Mouse (Mus musculus) Muller cell, postnatal 12 days (primary cell): ENCODE data around the gene Barhl1.

Source experiments
- DNase-seq: peaks from one replicate; pipeline ENCODE4 v3.0.0-alpha.2; 2015; ENCODE audit errors: inconsistent ontology term

The Barhl1 gene

DNA sequence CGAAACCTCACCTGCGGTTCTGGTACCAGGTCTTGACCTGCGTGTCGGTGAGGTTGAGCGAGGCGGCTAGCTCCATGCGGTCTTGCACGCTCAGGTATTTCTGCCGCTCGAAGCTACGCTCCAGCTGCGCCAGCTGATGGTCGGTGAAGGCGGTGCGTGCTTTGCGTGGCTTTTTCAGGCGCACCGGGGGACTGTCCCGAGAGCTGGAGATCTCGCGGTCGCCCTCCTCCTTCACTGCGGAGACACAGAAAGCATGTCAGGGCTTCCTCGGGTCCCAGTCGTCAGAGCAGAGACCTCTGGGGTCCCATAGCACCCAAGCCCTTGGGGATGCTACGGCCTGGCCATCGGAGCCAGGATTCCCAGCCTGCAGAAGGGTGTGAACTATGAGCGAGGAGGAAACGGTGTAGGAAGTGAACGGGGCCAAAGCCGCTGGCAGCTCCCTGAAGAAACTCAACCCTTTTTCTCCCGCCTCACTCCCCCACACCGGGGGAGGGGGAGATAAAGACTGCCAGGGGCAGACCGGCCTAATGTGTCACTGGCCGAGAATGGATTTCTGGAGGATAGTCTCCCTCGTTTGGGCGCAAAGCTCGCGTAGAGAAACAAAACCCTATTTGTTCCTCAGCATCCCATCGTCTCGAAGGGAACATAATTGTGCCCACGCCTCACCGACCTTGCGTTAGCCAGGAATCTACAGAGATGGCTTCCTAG lies 5.0 kb downstream of the Barhl1 start:
- DNase-seq, result peak; percentile 38

DNA sequence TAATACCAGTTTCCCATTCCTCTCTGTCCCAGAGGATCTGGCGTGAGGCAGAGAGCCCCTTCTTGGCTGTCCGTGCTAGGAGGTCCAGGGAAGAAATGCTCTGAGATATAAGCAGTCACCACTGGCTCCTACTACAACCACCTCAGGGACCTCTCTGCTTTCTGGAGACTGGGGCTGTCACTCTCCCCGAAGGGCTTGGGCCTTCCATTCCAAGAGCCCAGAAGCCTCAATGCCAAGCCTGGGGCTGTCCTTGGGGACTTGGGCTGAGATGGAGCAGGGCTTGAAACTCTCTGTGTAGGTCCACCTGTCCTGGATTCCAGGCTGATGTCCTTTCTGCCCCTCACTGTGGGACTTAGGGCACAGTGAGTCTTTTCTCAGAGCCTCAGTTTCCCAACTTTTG lies 5.6 kb downstream of the Barhl1 start:
- no peak for DNase-seq

DNA sequence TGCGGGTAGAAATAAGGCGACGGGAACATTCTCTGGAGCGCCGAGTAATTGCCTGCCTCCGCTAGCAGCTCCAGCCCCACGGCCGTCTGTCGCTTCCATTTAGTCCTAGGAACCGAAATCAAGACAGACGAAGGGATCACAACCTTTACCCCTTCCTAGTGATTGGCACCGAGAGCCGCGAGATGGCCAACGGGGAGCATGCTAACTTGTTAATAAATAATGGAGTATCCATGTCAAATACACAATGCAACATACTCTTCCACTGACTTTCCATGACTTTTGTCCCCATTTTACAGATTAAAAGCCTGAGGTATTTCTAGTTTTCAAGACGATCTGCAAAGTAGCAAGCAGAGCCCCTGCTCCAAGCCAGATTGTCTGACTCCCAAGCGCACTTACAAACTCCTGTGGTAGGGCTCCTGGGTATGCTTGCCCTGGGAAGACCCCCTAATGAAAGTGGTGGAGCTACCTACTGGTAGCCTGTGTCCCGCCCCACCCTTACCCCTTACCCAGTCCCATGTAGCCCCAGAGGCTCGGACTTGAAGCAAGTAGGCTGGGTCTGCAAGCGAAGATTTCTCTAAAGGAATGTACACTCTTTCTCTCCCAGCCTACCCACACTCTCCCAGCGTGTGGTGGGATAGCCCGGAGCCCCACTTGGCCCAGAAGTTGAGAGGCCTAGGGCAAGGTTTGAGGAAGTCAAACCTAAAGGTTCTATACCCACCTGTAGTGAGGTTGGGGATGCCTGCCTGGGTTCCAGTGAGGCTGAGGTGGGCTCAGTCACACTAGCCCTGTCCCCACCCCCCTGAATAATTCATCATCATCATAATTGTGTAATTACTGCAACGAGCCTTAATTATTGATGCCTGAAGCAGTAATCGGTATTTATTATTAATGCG lies 6.4 kb downstream of the Barhl1 start:
- DNase-seq, result no peak

DNA sequence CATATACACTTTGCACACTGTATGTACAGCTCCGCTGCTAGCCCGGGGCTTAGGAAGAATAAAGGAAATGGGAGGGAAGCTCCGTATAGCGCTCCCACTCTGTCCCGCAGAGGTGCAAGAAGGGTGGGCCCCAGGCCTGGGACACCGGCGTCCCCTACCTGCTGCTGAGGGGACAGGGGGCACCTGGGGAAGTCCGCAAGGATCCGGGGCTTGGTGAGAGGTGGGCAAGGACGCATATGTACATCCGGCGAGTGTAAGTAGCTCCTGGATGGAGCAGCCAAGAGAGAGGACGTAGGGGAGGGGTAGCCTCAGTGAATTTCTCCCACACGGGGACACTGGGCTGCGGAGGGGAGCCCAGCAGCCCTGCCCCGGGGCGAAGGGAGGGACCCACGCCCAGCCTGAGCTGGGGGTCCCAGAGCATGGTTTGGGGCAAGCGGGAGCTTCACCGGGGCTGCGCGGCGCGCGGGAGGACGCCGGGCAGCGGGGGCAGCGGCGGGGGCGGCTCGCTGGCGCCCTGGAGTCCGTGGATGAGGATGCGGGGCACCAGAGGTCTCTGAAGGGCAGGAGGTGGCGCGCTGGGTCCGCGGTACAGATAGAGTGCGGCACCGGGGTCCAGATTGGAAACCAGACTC lies 7.2 kb downstream of the Barhl1 start:
- no peak for DNase-seq

DNA sequence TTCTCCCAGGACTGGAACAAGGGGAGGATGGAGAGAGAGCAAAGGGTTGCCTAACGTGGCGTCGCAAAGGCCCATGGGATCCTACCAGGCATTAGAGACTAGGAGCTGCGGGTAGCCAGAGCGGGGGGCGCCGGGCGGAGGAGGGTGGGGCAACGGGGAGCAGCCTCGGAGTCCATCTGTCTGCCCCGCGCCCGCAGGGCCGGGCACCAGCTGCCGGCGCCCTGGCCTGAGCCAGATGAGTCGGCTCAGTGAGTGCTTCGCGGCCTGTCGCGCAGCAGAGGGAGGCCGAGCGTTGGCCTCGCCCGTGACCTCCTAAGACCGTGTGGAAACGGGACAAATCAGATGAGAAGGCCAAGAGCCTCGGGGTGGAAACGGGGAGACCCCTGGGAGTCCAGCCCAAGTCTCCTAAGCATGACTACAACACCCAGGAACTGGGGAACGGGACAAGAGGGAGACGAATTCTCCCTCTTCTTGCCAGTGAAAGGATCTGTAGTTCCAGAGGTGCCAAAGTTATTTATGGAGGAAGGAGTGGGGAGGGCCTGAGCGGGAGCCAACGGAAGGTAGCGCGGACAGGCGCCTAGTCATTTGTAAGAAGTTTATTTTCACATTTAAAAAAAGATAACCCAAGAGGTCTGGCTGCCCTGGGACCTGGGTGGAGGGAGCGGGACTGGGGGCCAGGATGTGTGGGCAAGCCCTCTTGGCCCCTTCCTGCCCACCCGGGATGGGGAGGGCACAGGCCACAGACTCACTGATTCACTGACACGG lies 7.9 kb downstream of the Barhl1 start:
- DNase-seq, result peak; percentile 33

DNA sequence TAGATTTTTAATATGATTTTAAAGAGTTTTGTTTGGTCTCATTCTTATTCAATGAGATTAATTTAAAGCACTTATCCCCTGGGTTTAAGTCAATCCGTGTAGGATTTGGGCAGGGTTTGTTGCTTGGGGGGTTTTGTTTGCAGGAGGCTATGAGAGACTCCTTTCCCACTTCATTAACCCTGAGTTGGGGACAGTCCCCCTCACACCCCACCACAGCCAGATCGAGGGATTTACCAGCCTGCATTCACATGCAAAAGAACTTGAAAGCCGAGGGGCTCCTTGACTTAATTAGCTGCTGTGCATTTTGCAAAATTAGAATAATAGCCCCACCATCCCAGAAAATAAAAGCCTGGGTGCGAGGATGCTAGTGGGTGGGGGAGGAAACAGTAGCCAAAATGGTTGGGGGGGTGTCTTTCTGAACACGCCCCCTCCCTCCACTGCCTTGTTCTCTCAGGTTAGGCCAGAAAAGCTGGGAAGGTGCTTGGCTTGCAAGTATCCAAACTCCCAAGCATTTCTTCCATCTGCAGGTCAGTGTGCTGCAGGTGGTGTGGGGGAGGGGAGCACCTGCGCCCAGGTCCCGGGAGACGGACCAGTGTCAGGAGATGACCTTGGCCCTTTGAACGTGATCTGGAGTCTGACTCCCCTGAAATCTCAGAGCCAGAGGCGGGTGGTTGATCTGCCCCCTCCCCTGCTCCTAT lies 8.6 kb downstream of the Barhl1 start:
- DNase-seq, result no peak

DNA sequence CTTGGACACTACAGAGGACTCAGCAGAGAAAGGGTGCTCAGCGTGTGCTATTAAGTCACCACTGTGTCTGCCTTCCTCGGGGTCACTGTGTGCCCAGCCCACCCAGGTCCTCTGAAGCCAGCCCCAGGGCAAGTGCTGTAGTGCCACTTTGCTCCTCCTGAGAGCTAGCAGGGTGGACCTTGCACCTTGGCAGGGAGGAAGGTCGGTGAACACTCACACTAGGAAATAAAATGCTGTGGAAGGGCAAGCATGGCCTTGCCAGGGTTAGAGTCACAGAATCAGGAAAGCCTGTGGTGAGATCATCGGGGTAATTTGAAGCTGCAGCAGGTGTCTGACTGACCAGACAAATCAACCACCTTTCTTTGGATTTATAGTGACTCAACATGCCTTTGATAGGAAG lies 10.9 kb downstream of the Barhl1 start:
- no peak for DNase-seq

DNA sequence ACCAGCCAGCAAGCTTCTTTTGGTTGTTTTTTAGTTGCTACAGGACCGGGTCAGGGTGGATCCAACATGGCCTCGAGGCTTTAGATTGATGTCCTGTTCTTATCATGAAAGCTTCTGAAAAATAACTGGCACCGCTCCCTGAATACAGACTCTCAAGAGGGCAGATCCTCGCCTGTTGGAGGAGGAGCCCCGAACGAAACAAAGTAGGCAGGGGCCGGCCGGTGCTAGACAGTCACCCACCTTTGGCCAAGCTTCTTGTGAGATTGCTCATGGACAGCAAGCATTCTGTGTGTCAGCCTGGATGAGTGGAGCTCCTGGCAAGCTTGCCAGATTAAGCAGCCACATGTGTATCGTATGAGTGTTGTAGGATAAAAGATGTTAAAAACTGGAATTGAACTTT lies 11.7 kb downstream of the Barhl1 start:
- DNase-seq, result no peak

DNA sequence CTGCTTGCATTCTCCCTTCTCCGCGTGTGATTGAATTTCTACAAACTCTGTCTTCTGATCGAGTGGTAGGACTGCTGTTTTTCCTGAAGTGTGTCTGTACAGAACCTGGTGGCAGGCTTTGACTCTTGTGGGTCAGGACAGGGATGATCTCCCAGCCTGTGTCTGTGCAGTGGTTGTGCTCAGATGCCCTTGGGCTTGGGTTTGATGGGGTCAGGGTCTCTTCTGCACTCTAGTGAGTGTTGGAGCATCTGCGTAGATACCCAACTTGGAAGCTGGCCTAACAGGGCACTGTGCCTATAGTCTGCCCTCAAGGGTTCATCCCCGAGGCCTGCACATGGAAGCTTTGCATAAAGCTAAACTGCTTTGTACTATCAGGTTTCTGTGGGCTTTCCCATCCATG lies 12.6 kb downstream of the Barhl1 start:
- no peak for DNase-seq

DNA sequence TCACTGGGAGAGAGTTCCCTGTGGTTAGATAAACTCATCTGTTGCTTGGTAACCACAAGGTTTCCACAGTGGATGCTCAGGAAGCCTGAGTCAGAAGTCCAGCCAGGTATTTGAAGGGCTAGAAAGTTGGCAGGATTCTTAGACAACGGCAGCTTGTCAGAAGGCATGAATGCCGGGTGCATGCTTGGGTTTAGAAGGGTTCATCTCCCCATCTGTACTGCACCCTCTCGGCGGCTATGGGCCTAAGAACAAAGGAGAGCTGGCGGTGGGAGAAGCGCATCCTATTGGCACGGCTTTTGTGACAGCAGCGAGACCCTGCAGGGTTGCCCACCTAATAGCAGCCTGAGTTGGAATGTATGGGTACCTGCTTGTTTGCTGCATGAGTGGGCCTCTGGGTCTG lies 14.2 kb downstream of the Barhl1 start:
- no peak for DNase-seq

DNA sequence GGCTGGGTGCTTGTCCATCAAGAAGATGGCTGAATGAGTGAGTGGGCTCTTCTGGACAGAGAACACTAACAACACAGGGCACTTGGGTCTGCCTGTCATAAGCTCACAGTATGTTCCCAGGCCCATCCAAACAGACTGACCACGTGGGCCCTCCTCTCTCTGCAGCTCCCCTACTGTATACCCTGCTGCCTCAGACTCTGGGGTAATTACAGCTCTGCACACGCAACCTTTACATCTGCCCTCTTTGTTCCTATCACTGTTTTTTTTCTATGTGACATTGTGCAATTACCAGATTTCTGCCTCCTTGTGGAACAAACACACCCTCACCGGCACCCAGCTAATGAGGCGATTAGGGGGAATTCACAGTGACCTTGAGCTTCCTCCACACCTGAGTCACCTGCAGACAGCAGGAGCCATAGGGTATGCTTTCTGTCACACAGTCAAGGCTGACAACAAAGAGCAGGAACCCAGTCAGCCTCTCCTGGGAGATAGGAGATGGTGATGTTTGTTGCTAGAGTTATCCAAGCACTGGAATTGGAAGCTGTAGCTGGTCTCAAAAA lies 19.0 kb downstream of the Barhl1 start:
- DNase-seq, result no peak

DNA sequence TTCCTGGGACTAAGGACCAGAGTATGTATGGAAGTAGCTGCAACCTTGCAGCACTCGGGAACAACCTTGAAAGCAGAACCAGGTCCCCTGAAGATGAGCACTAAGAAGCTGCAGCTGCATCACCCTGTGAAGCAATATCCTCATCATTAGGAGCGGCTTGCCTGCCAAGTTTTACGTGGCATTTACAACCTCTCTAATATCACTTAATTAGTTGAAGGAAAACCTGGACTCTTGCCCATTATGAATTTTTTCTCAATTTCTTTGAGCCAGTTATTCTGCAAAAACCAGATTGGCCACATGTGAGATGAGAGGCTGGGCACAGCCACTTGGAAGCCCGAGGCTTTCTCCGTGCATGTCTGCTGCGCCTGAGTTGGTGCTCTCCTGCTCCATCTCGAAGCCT lies 20.6 kb downstream of the Barhl1 start:
- no peak for DNase-seq

DNA sequence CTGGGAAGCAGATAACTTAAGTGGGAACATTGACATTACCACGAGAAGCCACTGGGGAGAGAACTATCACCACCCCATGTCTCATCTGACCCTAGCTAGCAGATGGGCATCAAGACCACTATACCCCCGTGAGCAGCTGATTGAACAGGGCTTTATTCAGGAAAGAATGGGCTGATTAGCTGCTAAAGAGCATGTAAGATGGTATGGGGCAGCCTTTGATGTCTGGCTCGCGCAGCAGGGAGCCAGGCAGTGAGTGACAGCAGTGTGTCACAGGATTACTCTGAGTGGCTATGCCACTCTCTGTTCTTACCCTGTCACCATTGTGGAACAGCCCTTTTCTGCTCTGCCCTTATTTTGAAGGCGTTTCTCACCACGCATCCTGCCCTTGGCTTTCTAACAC lies 22.9 kb downstream of the Barhl1 start:
- no peak for DNase-seq

DNA sequence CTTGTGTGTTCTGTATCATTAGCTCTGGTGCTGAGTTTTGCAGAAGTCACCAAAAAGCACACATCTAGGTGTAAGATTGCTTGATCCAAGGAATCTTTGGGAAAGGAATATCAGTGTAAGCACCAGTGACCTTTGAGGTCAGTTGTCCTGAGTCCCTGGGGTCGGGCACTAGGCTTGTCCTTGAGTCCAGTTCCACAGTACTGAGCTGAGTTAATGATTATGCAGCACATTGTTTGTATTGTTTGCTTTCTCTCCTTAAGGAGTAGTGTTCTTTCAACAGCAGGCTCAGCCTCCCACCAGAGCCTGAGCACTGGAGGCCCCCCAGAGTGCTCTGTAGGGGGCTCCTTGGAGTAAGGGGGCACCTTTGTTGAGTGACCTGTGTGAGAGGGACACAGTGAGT lies 23.7 kb downstream of the Barhl1 start:
- no peak for DNase-seq

DNA sequence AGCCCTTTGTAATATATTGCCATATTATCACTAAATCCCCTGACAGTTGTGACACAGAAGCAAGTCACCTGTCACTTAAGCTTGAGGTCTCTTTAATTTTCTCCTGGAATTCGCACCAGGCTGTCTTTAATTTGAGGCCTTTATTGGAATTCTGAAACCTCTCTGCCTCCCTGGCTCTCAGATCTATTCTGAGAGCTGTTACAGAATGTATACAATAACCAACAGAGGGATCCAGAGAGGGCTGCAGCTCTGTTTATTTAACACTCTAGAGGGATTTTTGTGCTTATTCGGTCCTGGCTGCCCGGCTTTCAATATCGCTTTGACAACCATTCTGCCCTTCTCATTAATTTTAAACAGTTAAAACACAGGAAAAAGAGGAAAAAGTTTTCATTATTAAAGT lies 31.6 kb downstream of the Barhl1 start:
- no peak for DNase-seq

DNA sequence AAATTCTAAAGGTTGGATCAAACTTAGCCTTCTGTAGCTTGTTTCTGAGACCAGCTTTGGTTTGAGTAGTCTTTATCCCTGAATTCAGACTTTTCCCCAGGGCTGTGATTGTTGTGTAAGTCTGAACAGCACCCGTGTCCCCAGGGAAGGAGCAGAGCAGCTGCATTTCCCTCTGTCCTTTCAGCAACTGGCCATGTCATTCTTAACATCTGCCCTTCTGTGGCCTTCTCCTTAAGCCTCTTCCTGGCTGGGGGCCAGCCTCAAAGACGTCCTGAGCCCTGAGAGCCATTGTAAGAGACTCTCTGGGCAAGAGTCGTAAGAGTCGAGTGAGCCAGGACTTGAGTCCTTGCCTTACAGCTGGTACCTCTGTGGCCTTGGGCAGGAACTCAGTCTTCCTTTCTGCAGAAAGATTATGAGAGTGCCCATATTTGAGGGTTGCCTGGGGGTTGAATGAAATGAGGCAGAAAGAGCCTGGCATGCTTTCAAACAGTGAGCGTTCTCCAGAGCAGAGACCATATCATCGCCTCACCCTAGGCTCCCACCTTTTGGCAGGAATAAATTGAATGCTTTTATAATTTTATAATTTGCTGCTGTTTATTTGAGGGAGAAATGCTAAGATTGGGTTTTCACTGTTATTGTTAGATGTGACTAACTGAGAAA lies 33.5 kb downstream of the Barhl1 start:
- no peak for DNase-seq

DNA sequence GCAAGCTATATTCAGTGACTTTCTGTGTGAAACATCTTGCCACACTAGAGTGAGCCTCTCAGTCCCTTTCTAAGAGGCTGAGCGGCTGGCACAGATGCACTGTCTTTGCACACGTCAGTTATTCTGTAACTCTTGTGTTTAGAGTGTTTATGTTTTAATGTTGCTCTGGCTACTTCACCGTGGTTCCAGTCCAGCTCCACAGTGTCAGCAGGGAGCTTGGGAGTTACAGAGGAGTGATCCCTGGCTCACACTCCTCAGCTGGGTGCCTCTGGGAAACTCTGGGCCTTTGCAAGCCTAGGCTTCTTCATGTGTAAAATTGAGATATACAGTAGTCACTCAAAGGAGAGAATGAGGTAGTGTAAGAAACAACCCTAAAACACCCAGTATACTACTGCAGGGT lies 34.4 kb downstream of the Barhl1 start:
- no peak for DNase-seq

DNA sequence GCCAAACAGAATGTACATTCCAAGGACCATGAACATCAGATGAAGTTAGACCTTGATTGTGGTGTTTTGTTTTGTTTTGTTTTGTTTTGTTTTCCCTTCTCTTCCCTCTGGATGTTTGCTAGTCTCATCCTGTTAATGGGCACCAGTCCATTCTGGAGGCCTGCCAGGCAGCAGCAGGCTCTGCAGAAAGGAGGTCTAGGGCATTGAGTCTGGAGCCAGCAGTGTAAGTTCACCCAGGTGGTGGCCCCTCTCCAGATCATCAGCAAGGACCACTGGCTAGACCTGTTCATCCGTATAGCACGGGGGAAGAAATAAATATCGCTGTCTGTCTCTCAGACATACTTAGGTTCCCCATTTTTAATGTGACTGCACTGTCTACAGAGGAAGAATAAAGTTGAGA lies 35.2 kb downstream of the Barhl1 start:
- no peak for DNase-seq

DNA sequence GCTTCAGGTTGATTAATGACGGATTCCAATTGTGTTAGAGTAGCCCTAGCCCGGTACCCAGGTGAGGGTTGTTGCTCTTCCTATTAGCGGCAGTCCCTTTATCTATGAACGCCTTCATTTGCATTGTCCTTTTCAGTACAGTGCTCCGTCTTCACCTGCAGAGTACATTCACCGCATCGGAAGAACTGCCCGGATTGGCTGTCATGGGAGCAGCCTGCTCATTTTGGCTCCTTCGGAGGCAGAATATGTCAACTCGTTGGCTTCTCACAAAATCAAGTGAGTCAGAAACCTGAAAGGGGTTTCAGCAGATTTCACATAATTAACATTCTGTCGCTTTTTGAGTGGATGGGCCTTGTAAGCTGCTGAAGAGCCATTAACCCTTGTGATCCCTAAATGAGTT lies 40.9 kb downstream of the Barhl1 start:
- no peak for DNase-seq

DNA sequence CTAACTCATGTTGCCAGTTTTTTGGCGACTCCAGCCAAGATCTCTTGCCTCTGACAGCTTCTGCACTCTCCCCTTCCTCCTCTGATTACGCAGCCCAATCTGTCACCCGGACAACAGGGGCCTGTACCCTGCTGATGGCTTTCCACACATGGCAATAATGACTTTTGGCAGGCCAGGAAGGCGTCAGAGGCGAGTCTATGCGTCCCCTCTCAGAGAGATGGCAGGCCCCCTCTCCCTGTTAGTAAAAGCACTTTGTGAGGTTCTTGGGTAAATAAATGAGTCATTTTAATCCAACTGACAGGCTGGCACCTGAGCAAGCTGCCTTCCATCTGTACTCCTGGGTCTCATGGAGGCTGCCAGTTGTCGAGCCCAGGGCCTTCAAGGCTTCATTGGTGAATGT lies 49.0 kb downstream of the Barhl1 start:
- DNase-seq, result peak; percentile 20

DNA sequence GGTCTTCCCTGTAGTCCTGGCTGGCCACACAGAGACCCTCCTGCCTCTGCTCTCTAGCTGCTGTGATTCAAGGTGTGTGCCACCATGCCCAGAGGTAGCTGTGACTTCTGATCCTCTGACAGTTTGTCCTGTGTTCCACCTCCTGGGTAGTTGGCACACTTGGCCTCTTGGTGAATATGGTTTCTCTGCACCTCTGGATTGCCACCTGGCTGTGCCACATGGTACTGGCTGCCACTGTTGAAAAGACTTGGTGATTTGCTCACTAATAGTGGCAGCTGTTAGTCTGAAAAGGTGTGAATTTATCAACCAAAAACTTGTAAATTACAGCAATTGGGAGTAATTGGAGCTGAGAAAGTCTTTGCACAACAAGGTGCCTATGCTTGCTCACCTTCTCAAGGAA lies 52.6 kb downstream of the Barhl1 start:
- DNase-seq, result no peak
